Mouse (Mus musculus) lung, postnatal 0 days (tissue): ENCODE measurements around the gene Cd36.

Experiments used
- CTCF ChIP-seq: IDR thresholded peaks from 2 replicates; pipeline ENCODE4 v1.5.1; 2016; ENCODE audit warnings: antibody characterized with exemption, mild to moderate bottlenecking
- EP300 ChIP-seq: IDR thresholded peaks from 2 replicates; pipeline ENCODE4 v1.6.1; 2016; ENCODE audit warnings: antibody characterized with exemption, mild to moderate bottlenecking, control low read depth

DNA sequence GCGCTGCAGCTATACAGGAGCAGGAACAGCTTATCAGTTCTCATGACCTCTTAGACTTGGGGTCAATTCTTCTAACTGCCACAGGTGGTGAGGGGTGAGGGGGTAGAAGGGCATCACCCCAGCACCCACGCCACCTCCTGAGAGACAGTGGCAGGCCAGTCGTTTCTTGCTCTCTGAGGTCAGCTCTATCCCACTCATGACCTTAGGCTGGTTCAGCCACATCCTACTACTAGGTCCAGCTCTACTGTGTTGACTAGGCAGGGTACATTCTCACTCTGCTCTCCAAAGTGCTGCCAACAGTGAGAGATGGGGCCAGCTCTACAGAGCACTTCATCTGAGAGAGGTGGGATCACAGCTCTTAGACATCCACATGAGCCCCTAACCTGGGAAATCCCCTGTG is 30.2 kb downstream of the Cd36 start:
- TF ChIP-seq CTCF, result no peak
- TF ChIP-seq EP300, result no peak
